Mouse (Mus musculus) ES-Bruce4 (cell line): ENCODE data around the gene B020004J07Rik. TPM values are rescaled to one million over a fixed set of nuclear protein-coding genes. Genes with fewer than 3 reads are reported as not detected.
"Not testable (repeated sequence)": the region's sequence is repeated elsewhere in the genome, so short reads cannot be mapped to it uniquely, and the experiment has no call there.

Experiments used
- H3K27ac ChIP-seq: 2 replicates; pipeline ENCODE4 v1.5.1; 2012; ENCODE audit warnings: low read length, inconsistent platforms; ENCODE audit not compliant: insufficient read depth
- H3K27me3 ChIP-seq: 2 replicates; pipeline ENCODE4 v1.6.1; 2012; ENCODE audit warnings: mild to moderate bottlenecking, low read length, inconsistent platforms; ENCODE audit not compliant: control insufficient read depth, poor library complexity, insufficient read depth, severe bottlenecking
- H3K36me3 ChIP-seq: 2 replicates; pipeline ENCODE4 v1.6.1; 2012; ENCODE audit warnings: inconsistent platforms, mild to moderate bottlenecking, low read length, moderate library complexity; ENCODE audit not compliant: control insufficient read depth, poor library complexity, insufficient read depth, severe bottlenecking
- H3K4me1 ChIP-seq: one replicate; pipeline ENCODE4 v1.8.1; 2011; ENCODE audit warnings: low read length; ENCODE audit not compliant: control insufficient read depth, insufficient read depth
- H3K4me3 ChIP-seq: 2 replicates; pipeline ENCODE4 v1.5.1; 2011; ENCODE audit warnings: low read depth, mild to moderate bottlenecking, low read length
- H3K9ac ChIP-seq: 2 replicates; pipeline ENCODE4 v1.6.1; 2012; ENCODE audit warnings: low read depth, mild to moderate bottlenecking, inconsistent platforms; ENCODE audit not compliant: poor library complexity, severe bottlenecking
- H3K9me3 ChIP-seq: replicated peaks from 2 replicates; pipeline ENCODE4 v1.6.1; 2012; ENCODE audit warnings: mild to moderate bottlenecking, low read length, inconsistent platforms; ENCODE audit not compliant: control insufficient read depth, poor library complexity, insufficient read depth, severe bottlenecking
- CTCF ChIP-seq: IDR thresholded peaks from one replicate; pipeline ENCODE4 v1.8.1; 2011; ENCODE audit warnings: low read depth, low read length
- EP300 ChIP-seq: IDR thresholded peaks from 2 replicates; pipeline ENCODE4 v1.6.1; 2011; ENCODE audit warnings: low read depth, low read length; ENCODE audit not compliant: insufficient read depth
- POLR2A ChIP-seq: IDR thresholded peaks from one replicate; pipeline ENCODE4 v1.8.1; 2011; ENCODE audit warnings: low read length; ENCODE audit not compliant: insufficient read depth
- polyA plus RNA-seq: library from polyadenylated mRNA; stranded (reverse); fragments of >200 nt; gene quantifications from 2 replicates; pipeline ENCODE4 v1.2.4, GENCODE M21; 2011; ENCODE audit warnings: low read depth; ENCODE audit not compliant: missing spikeins, insufficient read depth, insufficient read length

B020004J07Rik gene
- polyA plus RNA-seq: not detected in 2 replicates

DNA sequence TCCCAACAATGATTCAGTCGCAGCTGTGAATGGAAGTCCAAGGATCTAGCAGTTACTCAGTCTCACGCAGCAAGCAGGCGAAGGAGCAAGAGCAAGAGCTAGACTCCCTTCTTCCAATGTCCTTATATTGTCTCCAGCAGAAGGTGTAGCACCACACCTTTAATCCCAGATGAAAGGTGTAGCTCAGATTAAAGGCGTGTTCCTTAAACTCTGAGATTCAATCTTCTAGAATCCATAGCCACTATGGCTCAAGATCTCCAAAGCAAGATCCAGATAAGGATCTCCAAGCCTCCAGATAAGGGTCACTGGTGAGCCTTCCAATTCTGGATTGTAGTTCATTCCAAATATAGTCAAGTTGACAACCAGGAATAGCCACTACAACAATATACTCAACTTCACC, at the start of gene B020004J07Rik:
B020004J07Rik (minus strand) TSS at position 101 of the 400 bp plus-strand sequence.
- H3K9me3 ChIP-seq: peaks cover 12% of the 10 kb centered on the region
- H3K36me3 ChIP-seq, H3K9ac ChIP-seq, H3K27me3 ChIP-seq, H3K27ac ChIP-seq, H3K4me1 ChIP-seq, H3K4me3 ChIP-seq: not testable (repeated sequence)

DNA sequence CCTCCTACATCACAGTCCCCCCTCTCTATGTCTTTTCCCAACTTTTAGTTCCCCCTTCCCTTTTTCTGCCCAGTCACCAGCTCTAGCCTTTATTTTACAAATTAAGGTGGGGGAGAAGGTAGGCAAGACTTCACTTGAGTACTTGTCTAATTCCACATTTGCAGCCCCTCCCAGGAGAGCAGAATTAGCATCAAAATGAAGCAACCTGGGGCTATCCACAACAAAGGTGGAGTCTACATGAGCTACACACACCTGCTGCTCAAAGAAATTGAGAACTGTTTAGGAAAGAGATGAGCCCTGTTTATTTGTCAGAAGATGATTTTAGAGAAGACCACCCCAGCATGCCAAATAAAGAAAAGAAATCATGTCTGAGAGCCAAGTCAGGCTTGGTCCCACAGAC, 45.6 kb upstream of the B020004J07Rik start:
- Histone ChIP-seq H3K9me3 (peaks cover 35% of the 10 kb centered on the region), H3K9ac (no peak overlapping the region), H3K27me3 (no peaks in the 10 kb centered on the region), H3K4me1 (peaks cover 5% of the 10 kb centered on the region), H3K27ac (peak overlapping the region; percentile 98), H3K36me3 (no peaks in the 10 kb centered on the region), H3K4me3 (no peak overlapping the region)
- TF ChIP-seq CTCF (no peak), POLR2A (no peak), EP300 (no peak)

DNA sequence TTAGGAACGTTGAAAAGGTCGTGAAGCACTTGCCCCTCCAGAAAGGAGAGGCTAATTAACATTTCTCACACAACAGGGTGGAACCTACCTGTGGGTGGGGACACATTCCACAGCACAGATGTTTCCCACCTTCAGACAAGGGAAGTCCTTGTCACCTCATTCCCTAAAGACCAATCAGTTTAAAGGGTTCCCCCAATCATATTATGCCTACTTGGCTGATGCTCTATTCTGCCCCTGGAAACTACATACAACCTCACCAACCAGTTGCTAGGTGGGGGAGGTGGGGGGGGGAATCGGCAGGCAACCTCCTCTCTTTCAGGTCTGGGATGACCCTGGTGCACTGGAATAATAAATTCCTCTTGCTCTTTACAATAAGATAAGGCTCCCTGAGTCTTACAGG, 39.8 kb upstream of the B020004J07Rik start:
- TF ChIP-seq EP300 (no peak), POLR2A (no peak), CTCF (no peak)
- Histone ChIP-seq H3K9ac (no peak overlapping the region), H3K36me3 (no peaks in the 10 kb centered on the region), H3K4me1 (no peaks in the 10 kb centered on the region), H3K9me3 (peaks cover 34% of the 10 kb centered on the region), H3K27ac (peak overlapping the region; percentile 92), H3K27me3 (no peaks in the 10 kb centered on the region), H3K4me3 (no peak overlapping the region)

DNA sequence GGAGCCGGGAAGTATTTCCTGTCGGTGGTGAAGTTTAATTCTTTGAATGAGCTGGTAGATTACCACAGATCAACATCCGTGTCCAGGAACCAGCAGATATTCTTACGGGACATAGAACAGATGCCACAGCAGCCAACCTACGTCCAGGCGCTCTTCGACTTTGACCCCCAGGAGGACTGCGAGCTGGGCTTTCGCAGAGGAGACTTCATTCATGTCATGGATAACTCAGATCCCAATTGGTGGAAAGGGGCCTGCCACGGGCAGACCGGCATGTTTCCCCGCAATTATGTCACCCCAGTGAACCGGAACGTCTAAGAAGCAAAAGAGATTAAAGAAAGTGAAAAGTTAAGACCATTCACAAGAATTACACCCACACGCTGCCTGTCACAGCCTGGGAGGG, 31.9 kb upstream of the B020004J07Rik start:
- not testable (repeated sequence) for H3K4me1 ChIP-seq, H3K36me3 ChIP-seq, H3K4me3 ChIP-seq, H3K27ac ChIP-seq, H3K27me3 ChIP-seq, H3K9me3 ChIP-seq, H3K9ac ChIP-seq

- H3K9me3 ChIP-seq: not testable (repeated sequence)
Measured at GRCm38 (mm10) chr4:101872031-101872430, 28.2 kb upstream of the B020004J07Rik start.

DNA sequence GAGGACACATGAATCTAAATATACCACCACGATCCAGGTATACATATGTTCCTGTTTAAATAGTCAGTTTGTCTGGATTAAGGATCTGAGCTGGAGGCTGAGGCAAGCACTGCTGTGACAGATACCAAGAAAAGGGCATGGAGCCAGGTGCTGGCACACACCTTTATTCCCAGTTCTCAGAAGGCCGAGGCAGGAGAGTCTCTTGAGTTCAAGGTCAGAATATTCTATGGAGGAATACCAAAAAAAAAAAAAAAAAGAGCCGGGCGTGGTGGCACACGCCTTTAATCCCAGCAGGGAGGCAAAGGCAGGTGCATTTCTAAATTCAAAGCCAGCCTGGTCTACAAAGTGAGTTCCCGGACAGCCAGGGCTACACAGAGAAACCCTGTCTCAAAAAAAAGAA, 18.5 kb upstream of the B020004J07Rik start:
- Histone ChIP-seq H3K36me3 (no peaks in the 10 kb centered on the region), H3K4me3 (no peak overlapping the region), H3K9me3 (no peaks in the 10 kb centered on the region), H3K27me3 (no peaks in the 10 kb centered on the region), H3K4me1 (no peaks in the 10 kb centered on the region), H3K27ac (no peak overlapping the region), H3K9ac (no peak overlapping the region)
- TF ChIP-seq CTCF (no peak), EP300 (no peak), POLR2A (no peak)

More at GRCm38 (mm10) chr4:101872031-101872430, 28.2 kb upstream of the B020004J07Rik start:
- not testable (repeated sequence) for H3K4me1 ChIP-seq, H3K27me3 ChIP-seq, H3K4me3 ChIP-seq, H3K9ac ChIP-seq, H3K27ac ChIP-seq, H3K36me3 ChIP-seq

DNA sequence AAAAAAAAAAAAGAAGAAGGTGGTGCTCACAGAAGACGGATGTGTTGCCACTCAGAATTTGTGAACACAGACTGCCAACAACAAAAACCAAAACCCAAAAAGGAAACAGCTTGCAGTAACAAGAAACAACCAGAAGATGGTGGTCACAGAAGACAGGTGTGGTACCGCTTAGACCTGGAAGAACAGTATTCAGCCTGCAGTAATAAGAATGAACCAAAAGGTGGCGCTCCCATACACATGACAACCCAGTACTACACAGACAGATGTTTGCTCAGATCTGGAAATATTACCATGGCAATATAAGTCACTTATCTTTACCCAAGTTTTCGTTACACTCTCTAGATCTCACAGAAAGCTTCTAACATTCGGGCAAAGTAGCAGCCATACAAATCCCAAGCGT, 17.1 kb upstream of the B020004J07Rik start:
- no peak overlapping the region for H3K9ac ChIP-seq
- no peaks in the 10 kb centered on the region for H3K27me3 ChIP-seq

More for the DNA sequence above, 17.1 kb upstream of the B020004J07Rik start:
- Histone ChIP-seq H3K9me3 (no peaks in the 10 kb centered on the region), H3K27ac (no peak overlapping the region), H3K36me3 (no peaks in the 10 kb centered on the region), H3K4me1 (no peaks in the 10 kb centered on the region), H3K4me3 (no peak overlapping the region)
- TF ChIP-seq POLR2A: no peak
- peak; percentile 49 for TF ChIP-seq CTCF
